In the genomic region with DNA sequence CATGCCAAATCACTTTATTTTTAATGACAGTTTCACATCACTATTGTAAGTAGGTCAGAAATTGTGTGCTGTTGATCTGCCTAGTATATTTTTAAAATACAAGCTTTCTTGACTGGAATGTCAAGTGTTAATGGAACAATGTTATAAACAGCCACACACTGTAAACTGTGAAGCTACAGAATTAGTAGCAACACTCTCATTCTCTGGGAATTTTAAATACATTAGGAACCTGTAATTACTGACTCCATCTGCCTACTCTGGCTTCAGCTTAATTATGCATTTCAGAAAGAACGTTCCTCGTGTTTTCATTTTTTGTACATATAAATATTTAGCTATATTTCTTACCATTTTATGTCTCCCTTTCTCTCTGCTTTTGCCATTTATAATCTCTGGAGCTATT, we compare ENCODE assay signal across 27 mouse cellular contexts.
"Had no signal": no experiment of that assay in that cellular context is flagged by ENCODE, and none has a peak within 500 bp of the region (broad histone marks: within the 10 kb centered on the region; RNA-seq: fewer than 3 reads in every experiment).

No protein-coding gene starts in this region.

- ATAC-seq: hindbrain, postnatal 0 days; intestine, embryonic 16.5 days; liver, embryonic 12.5 days had no signal

- H3K4me3 ChIP-seq: heart, adult 2 months; heart, embryonic 13.5 days; heart, embryonic 15.5 days; hindbrain, embryonic 13.5 days; hindbrain, embryonic 15.5 days; kidney, embryonic 15.5 days; layer of hippocampus, adult 2 months; left cerebral cortex, adult 2 months; limb, embryonic 10.5 days; limb, embryonic 12.5 days; liver, embryonic 12.5 days had no signal

- H3K27ac ChIP-seq: heart, adult 2 months; heart, embryonic 13.5 days; heart, embryonic 15.5 days; hindbrain, embryonic 13.5 days; hindbrain, embryonic 15.5 days; hindbrain, postnatal 0 days; kidney, embryonic 15.5 days; kidney, postnatal 0 days; layer of hippocampus, adult 2 months; left cerebral cortex, adult 2 months; limb, embryonic 10.5 days; limb, embryonic 12.5 days; liver, embryonic 12.5 days; liver, embryonic 14.5 days had no signal

- H3K4me1 ChIP-seq: heart, embryonic 13.5 days; heart, embryonic 15.5 days; hindbrain, embryonic 13.5 days; hindbrain, embryonic 15.5 days; kidney, embryonic 15.5 days; limb, embryonic 10.5 days; limb, embryonic 12.5 days; liver, embryonic 12.5 days had no signal

- DNase-seq: gastrocnemius, postnatal 14 days; gastrocnemius, postnatal 36 days; heart, adult 11 months; heart, adult 2 months; heart, postnatal 14 days; heart, postnatal 36 days; kidney, adult 11 months; kidney, adult 2 months; kidney, adult 9 months; kidney, postnatal 25 days; kidney, postnatal 4 days; lung, adult 18-20 months had no signal

- H3K36me3 ChIP-seq: heart, embryonic 13.5 days; heart, embryonic 15.5 days; hindbrain, embryonic 13.5 days; hindbrain, embryonic 15.5 days; kidney, embryonic 15.5 days; limb, embryonic 10.5 days; limb, embryonic 12.5 days; liver, embryonic 12.5 days had no signal

- H3K9ac ChIP-seq: heart, embryonic 13.5 days; heart, embryonic 15.5 days; hindbrain, embryonic 13.5 days; hindbrain, embryonic 15.5 days; kidney, embryonic 15.5 days; limb, embryonic 12.5 days; liver, embryonic 12.5 days; liver, embryonic 14.5 days had no signal

- H3K27me3 ChIP-seq: heart, embryonic 13.5 days; heart, embryonic 15.5 days; hindbrain, embryonic 13.5 days; hindbrain, embryonic 15.5 days; kidney, embryonic 15.5 days; limb, embryonic 12.5 days; liver, embryonic 12.5 days had no signal

- H3K4me2 ChIP-seq: heart, embryonic 11.5 days; heart, embryonic 13.5 days; heart, embryonic 15.5 days; hindbrain, embryonic 13.5 days; hindbrain, embryonic 15.5 days; kidney, embryonic 15.5 days; limb, embryonic 12.5 days; liver, embryonic 12.5 days had no signal

- H3K9me3 ChIP-seq: heart, embryonic 13.5 days; heart, embryonic 15.5 days; hindbrain, embryonic 13.5 days; hindbrain, embryonic 15.5 days; kidney, embryonic 15.5 days; limb, embryonic 10.5 days; limb, embryonic 12.5 days; liver, embryonic 12.5 days had no signal
